Mouse (Mus musculus): ENCODE measurements around the gene Wdtc1. TPM values are rescaled to one million over a fixed set of nuclear protein-coding genes. Genes with fewer than 3 reads are reported as not detected.

Gene Wdtc1
- polyA plus RNA-seq, 1 experiment: 30.5 TPM

DNA sequence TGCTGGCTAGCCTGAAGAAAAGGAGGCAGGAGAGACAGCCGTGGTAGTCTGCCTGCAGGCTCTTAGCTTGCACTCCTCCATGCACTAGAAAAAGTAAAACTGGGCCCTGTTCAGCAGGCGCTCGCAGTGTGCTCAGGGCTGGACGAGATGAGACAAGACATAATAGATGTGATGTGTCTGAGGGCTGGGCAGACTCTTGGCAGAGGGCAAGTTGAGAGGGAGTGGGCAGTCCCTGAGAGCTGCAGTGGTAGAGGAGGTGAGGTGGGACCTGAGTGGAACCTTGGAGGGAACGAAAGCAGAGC lies 25.7 kb upstream of the Wdtc1 start:
- no peak for TF ChIP-seq CTCF (IDR thresholded peaks at IDR 0.05; ENCODE audit: low read depth, low read length)
- no peak for TF ChIP-seq POLR2A (IDR thresholded peaks at IDR 0.05; ENCODE audit: borderline replicate concordance, low read depth, low read length)
- Histone ChIP-seq H3K27ac (ENCODE audit: insufficient read depth, low read depth, low read length) (no peak overlapping the region), H3K4me3 (ENCODE audit: insufficient read depth, low read length) (no peak overlapping the region), H3K4me1 (ENCODE audit: control insufficient read depth, insufficient read depth, low read length) (peaks cover 6% of the 10 kb centered on the region)

DNA sequence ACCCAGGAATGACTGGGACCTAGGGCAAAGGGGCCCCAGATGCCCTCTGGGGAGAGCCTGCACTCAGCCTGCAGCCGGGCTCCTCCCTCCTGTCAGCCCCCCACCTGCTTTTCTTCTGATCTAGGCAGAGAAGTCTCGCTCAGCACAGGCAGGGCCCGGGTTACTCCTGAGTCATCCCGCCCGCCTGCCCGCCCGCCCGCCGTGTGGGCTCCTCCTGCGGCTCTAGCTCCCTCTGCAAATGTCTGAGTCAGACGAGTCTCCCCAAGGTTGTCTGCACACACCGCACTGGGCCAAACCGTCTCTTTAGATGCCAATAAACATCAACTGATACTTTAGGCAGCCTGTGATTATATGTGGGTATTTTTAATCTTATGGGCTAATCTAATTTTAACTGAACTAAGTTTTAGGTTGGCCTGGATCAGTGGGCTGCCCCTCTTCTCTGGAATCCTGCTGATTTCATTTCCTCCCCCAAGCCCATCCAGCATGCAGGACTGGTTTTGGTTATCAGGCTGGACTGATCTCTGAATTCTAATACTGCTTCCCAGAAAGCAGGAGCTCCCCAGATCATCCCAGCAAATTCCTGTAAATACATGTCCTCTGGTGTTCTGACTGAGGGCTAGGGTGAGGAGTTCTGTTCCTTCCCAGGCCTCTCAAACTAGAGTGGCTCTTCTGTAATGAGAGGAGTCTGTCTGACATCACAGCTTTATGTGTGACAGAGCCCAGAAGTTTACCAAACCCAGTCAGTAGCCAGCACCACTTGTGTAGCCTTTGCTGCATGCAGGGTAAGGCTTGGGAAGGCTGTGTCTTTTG lies 25.2 kb upstream of the Wdtc1 start:
- H3K27ac ChIP-seq (ENCODE audit: insufficient read depth, low read depth, low read length): no peak overlapping the region
- peaks cover 8% of the 10 kb centered on the region for H3K4me1 ChIP-seq (ENCODE audit: control insufficient read depth, insufficient read depth, low read length)
- H3K4me3 ChIP-seq (ENCODE audit: insufficient read depth, low read length): no peak overlapping the region
- no peak for TF ChIP-seq CTCF (IDR thresholded peaks at IDR 0.05; ENCODE audit: low read depth, low read length)
- no peak for TF ChIP-seq POLR2A (IDR thresholded peaks at IDR 0.05; ENCODE audit: borderline replicate concordance, low read depth, low read length)

DNA sequence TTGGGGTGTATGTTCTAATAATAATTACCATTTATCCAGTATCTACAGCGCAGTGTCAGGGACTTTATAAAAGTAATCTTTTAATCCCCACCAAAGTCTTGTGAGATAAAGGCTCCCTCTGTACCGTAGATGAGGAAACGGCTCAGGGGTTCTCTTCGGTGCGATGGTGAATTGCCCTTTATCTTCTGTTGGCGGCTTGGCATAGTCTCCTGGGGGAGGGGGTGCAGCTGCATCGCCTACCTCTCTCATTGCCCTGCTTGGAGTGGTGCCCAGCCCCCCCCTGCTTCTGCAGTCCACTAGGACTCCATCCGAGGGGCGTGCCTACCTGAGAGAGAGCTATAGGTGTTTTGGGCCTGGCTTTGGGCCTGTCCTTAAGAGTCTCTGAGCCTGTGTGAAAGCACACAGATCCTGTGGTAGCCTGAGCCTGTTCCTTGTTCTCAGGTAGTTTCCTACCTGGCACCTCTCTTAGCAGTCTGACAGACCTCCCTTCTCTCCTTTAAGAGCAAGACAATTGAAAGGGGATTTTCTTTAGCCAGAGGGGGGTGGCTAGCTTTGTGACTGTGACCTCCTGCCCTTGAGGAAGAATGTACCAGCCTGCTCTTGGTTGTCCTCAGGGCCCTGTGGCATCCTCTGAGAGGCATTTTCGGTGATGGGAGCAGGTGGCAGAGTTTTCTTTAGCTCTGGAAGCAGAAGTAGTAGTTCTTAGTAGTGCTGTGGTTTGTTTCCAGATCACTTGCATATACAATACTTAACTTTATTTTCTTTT lies 22.7 kb upstream of the Wdtc1 start:
- Histone ChIP-seq H3K4me1 (ENCODE audit: control insufficient read depth, insufficient read depth, low read length) (peaks cover 27% of the 10 kb centered on the region), H3K27ac (ENCODE audit: insufficient read depth, low read depth, low read length) (no peak overlapping the region), H3K4me3 (ENCODE audit: insufficient read depth, low read length) (no peak overlapping the region)
- no peak for TF ChIP-seq POLR2A (IDR thresholded peaks at IDR 0.05; ENCODE audit: borderline replicate concordance, low read depth, low read length)
- TF ChIP-seq CTCF (IDR thresholded peaks at IDR 0.05; ENCODE audit: low read depth, low read length): no peak

DNA sequence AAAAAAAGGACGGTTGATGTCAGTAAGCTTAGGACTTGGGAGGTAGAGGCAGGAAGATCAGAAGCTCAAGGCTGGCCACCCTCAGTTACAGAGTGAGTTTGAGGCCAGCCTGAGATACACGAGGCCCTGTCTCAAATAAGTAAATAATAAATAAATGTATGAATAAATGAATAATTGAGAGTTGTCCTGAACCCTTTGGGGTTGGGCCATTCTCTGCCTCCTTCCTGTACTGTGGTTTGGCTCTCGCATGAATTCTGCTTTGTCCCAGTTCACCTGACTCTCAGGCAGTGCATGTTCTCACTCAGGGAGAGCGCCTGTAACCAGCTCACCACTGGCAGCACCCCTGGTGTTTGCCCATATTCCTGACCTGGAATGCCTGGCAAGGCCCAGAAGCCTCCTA lies 20.7 kb upstream of the Wdtc1 start:
- peaks cover 33% of the 10 kb centered on the region for H3K4me1 ChIP-seq (ENCODE audit: control insufficient read depth, insufficient read depth, low read length)
- H3K4me3 ChIP-seq (ENCODE audit: insufficient read depth, low read length): no peak overlapping the region
- no peak overlapping the region for H3K27ac ChIP-seq (ENCODE audit: insufficient read depth, low read depth, low read length)
- no peak for TF ChIP-seq CTCF (IDR thresholded peaks at IDR 0.05; ENCODE audit: low read depth, low read length)

DNA sequence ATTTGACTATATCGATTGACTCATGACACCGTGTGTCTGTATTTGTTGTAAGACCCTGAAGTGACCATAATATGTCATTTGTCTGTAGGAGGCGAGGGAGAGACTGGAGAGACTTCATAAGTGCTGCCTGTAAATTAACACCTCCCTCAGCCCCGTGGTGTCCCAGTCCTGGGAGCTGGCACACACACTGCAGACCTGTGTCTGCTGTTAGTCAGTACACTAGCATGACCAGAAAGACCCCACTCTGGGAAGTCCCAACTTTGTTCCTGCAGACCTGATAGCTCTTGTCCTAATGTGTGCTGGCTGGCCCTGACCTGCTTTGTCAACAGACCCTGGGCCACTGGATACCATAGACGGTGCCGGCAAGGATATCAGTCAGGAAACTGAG lies 19.0 kb upstream of the Wdtc1 start:
- Histone ChIP-seq H3K4me3 (ENCODE audit: insufficient read depth, low read length) (peak overlapping the region; percentile 72), H3K4me1 (ENCODE audit: control insufficient read depth, insufficient read depth, low read length) (peaks cover 27% of the 10 kb centered on the region), H3K27ac (ENCODE audit: insufficient read depth, low read depth, low read length) (no peak overlapping the region)
- TF ChIP-seq POLR2A (IDR thresholded peaks at IDR 0.05; ENCODE audit: borderline replicate concordance, low read depth, low read length) (no peak), CTCF (IDR thresholded peaks at IDR 0.05; ENCODE audit: low read depth, low read length) (no peak)

DNA sequence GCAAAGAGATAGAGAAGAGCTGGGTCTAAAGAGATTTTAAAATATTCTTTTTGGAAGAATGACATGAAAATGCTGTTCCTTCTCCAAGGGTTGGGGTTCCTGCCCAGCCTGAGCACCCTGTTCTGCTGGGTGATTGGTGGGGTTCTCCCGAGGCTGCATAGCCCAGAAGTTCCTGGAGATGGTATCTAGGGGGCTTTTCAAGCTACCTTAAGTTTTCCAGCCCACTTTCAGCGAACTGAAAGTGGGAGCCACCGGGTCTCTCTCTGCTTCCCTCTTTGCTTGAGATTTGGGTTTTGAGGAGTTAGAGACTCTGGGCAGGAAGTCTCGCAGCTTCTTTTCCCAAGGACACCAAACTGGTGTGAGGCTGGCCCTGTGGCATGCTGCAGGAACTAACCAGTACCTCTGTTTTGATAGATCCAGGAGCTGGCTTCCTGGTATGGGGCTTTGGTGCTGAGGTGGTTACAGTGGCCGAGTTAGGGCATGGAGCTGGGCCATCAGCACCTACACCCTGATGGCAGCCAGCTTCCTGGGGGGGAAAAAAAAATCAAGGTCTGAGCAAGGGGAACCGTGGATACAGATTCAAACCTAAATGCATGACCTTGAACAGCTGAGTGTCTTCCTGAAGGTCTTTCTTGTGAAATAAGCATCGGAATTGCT lies 18.5 kb upstream of the Wdtc1 start:
- Histone ChIP-seq H3K27ac (ENCODE audit: insufficient read depth, low read depth, low read length) (no peak overlapping the region), H3K4me3 (ENCODE audit: insufficient read depth, low read length) (peak overlapping the region; percentile 72), H3K4me1 (ENCODE audit: control insufficient read depth, insufficient read depth, low read length) (peaks cover 27% of the 10 kb centered on the region)
- no peak for TF ChIP-seq POLR2A (IDR thresholded peaks at IDR 0.05; ENCODE audit: borderline replicate concordance, low read depth, low read length)
- TF ChIP-seq CTCF (IDR thresholded peaks at IDR 0.05; ENCODE audit: low read depth, low read length): no peak

DNA sequence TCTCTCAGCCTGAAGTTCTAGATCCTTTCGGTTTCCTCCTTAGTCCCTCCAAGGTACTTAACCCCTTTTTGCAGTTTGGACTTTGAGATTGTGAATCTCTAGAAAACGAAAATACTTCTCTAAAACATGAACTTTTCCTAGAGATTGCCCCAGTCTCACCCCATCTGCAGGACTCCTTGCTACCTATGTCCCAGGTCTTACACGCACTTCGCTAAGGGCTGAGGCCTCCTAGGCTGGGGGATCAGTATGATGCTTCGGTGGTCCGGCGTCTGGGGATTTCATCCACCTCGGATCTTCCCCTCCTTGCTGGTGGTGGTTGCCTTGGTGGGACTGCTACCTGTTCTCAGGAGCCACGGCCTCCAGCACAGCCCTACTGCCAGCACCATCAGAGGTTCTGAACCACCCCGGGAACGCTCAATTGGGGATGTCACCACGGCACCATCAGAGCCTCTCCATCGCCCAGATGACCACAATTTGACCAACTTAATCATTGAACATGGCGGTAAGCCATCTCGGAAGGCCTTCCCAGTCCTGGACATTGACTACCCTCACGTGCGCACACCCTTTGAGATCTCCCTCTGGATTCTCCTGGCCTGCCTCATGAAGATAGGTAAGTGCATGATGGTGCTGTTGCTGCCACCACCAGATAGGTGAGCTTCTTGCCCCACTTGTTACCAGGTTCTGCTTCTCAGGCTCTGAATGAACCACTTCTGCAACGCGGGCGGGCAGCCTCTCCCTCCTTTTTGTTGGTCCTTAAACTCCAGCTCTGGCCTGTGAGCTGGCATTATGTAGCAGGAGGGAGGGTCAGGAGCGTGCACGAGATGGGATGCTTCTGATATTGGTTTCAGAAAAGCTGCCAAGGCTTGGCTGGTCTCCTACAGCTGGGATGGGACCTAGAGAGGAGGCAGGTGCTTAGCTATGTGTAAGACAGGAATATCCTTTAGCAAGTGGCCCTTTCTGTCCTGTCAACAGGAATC lies 17.3 kb upstream of the Wdtc1 start:
- no peak for TF ChIP-seq CTCF (IDR thresholded peaks at IDR 0.05; ENCODE audit: low read depth, low read length)
- TF ChIP-seq POLR2A (IDR thresholded peaks at IDR 0.05; ENCODE audit: borderline replicate concordance, low read depth, low read length): no peak
- Histone ChIP-seq H3K4me1 (ENCODE audit: control insufficient read depth, insufficient read depth, low read length) (peaks cover 27% of the 10 kb centered on the region), H3K27ac (ENCODE audit: insufficient read depth, low read depth, low read length) (peak overlapping the region; percentile 20; the same call in 1 of the 2 replicates), H3K4me3 (ENCODE audit: insufficient read depth, low read length) (peak overlapping the region; percentile 72)

DNA sequence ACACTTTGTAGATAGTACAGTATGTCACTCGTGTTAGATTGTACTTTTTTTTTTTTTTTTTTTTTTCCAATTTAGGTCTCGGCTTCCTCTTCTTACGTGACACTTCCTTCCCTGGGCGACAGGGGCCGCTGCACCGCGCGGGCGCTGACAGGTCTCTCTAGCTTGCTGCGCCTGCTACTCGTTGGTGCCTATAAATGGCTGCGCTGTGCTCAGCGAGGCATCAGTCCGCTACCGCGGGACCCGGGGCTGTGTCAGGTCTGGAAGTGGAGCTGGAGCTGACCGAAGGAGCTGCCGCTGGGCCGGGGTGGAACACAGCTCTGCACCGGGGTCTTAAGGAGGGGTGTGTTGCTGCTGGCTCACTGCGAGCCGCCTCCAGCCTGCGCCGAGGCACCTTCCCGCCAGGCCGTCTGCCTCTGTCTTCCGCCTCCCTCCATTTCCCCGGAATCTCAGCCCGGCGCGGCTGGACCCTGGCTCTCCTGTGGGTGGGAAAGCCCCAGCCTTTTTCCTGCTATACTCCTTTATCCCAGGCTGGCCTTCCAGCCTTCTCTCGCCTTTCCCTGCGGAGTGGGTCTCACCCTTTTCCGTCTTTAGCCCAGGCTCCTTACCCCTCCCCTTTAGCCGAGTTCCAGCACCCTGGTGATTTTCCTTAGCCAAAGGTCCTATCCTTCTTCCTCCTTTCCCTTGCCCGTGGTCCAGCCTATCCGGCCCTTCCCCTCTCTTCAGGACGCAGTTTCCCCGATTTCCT lies 16.4 kb upstream of the Wdtc1 start, which contains the start of gene Slc9a1:
Slc9a1 (plus strand) TSS at position 154 of the 745 bp plus-strand sequence.
- Histone ChIP-seq H3K27ac (ENCODE audit: insufficient read depth, low read depth, low read length) (peak within 1 kb of the TSS; percentile 20), H3K4me3 (ENCODE audit: insufficient read depth, low read length) (peak within 1 kb of the TSS; percentile 72), H3K4me1 (ENCODE audit: control insufficient read depth, insufficient read depth, low read length) (peaks cover 27% of the 10 kb centered on the region)
- TF ChIP-seq CTCF (IDR thresholded peaks at IDR 0.05; ENCODE audit: low read depth, low read length) (peak; percentile 33; the same call in 1 of the 2 replicates), POLR2A (IDR thresholded peaks at IDR 0.05; ENCODE audit: borderline replicate concordance, low read depth, low read length) (peak; percentile 97)
